Mouse (Mus musculus): Measurements from ENCODE around the gene Rplp2. TPM values are rescaled to one million over a fixed set of nuclear protein-coding genes. Genes with fewer than 3 reads are reported as not detected.

Rplp2 gene
- polyA plus RNA-seq, 1 experiment from 2014 or later = 1,319 TPM

DNA sequence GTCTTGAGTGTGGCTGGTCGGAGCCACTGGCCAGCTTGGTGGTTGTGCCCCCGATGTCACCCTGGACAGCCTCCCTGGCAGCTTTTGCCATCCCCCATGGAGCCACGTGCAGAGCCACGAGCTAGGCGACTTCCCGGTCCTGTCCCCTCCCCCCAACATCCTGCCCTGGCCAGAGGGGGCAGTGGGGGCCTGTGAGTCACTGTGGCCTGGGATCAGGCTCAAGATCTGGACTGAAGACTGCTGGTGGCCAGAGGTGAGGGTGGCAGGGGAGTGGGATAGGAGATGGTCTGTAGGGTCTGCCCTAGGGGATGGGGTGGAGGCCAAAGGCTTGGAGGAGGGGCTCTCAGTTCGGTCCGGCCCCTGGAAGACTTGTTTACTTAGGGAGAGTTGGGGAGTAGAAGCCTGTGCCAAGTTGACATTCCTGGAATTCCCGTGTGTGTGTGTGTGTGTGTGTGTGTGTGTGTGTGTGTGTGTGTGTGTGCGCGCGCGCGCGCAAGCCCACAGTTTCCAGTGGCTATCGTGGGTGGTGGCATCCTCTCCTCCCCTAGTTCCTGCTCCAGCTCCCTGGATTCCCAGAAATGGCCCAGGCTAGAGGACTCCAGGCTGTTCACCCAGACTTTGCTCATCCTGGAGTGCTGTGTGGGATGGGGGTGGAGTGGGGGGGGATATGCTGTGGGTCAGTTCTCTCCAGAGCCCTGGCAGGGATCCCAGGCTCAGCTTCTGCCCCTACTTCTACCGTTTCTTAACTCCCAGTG is 29.2 kb downstream of the Rplp2 start:
- peak overlapping the region; percentile 92 for H3K9ac ChIP-seq (ENCODE audit: low read length)
- H3K4me1 ChIP-seq (ENCODE audit: control insufficient read depth, insufficient read depth, low read length) = peaks cover 18% of the 10 kb centered on the region
- H3K27ac ChIP-seq (replicated peaks; ENCODE audit: low read depth, low read length) = no peak overlapping the region; the same call in 1 of the 2 replicates
- 0% methylated on average over 11 of the region's 17 CpGs for WGBS
- H3K36me3 ChIP-seq (ENCODE audit: control insufficient read depth, insufficient read depth, low read length) = peaks cover 10% of the 10 kb centered on the region
- ATAC-seq (ENCODE audit: insufficient number of reproducible peaks, low FRiP score, low TSS enrichment, low read depth) = peak; percentile 42
- peak overlapping the region; percentile 90 for H3K4me2 ChIP-seq (ENCODE audit: low read depth, severe bottlenecking)
- H3K9me3 ChIP-seq (ENCODE audit: control insufficient read depth, low read length) = no peaks in the 10 kb centered on the region
- peak overlapping the region; percentile 80 for H3K4me3 ChIP-seq (ENCODE audit: low read depth, low read length)
- DNase-seq (ENCODE audit: low spot score) = peak; percentile 75
- no peaks in the 10 kb centered on the region for H3K27me3 ChIP-seq (ENCODE audit: control insufficient read depth, insufficient read depth, low read length)

DNA sequence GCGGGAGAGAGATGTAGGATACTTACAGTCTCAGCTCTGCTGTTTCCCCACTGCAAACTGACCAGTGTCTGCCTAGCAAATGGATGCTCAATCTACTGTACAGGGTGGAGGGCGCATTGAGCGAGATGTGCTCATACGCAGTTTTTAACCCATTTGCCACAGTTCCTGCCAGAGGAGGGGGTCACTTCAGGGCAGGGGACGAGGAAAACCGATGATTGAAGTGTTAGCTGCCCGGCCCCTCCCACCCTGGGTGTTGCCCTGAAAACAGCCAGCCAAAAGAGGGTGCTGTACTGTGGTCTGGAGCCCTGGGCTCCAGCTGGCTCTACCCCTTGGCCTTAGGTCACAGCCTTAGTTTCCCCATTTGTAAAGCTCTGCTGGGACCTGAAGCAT is 29.8 kb downstream of the Rplp2 start:
- H3K27me3 ChIP-seq (ENCODE audit: control insufficient read depth, insufficient read depth, low read length) = no peaks in the 10 kb centered on the region
- 0 out of 2 replicates have a peak, but pooled peaks have one; percentile 4 for ATAC-seq (ENCODE audit: insufficient number of reproducible peaks, low FRiP score, low TSS enrichment, low read depth)
- no peak overlapping the region for H3K27ac ChIP-seq (replicated peaks; ENCODE audit: low read depth, low read length)
- DNase-seq (ENCODE audit: low spot score) = no peak
- peaks cover 8% of the 10 kb centered on the region for H3K36me3 ChIP-seq (ENCODE audit: control insufficient read depth, insufficient read depth, low read length)
- H3K9ac ChIP-seq (ENCODE audit: low read length) = no peak overlapping the region
- H3K4me3 ChIP-seq (ENCODE audit: low read depth, low read length) = peak overlapping the region; percentile 80; the same call in 1 of the 2 replicates
- H3K4me1 ChIP-seq (ENCODE audit: control insufficient read depth, insufficient read depth, low read length) = peaks cover 18% of the 10 kb centered on the region
- H3K4me2 ChIP-seq (ENCODE audit: low read depth, severe bottlenecking) = peak overlapping the region; percentile 90
- WGBS = 18% methylated on average over 7 of the region's 7 CpGs
- H3K9me3 ChIP-seq (ENCODE audit: control insufficient read depth, low read length) = no peaks in the 10 kb centered on the region

DNA sequence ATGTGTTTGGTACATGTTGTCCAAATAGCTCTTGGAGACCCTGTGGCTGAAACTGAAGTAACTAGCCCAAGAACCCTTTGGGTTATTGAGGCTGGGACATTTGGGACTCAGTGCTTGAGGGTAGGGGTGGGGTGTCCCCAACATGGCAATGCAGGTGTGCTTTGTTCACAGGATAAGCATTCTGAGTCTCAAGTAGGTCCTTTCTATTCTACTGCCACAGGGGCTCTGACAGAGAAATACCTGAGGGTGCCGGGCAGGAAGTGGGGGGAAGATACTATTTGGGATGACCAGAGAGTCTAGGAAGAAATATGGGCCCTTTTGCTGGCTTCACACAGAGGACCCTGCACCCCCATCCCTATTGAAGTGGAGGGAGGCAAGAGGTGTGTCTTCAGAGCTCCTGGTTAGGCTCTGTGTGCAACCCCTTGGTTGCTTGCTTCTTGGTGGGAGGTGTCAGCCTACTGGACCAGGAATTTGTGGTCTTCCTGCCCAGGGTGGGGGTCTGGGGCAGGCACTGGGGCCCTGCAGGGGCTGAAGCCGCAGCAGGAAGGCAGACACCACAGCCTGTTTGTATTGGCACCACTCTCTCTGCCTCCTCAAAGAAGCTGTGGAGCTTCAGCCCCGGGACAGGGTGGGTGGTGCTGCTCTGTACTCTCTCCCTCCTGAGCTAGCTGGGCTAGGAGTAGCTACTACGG is 30.6 kb downstream of the Rplp2 start:
- Histone ChIP-seq H3K4me2 (ENCODE audit: low read depth, severe bottlenecking) (no peak overlapping the region; the same call in 1 of the 2 replicates), H3K4me3 (ENCODE audit: low read depth, low read length) (no peak overlapping the region)

DNA sequence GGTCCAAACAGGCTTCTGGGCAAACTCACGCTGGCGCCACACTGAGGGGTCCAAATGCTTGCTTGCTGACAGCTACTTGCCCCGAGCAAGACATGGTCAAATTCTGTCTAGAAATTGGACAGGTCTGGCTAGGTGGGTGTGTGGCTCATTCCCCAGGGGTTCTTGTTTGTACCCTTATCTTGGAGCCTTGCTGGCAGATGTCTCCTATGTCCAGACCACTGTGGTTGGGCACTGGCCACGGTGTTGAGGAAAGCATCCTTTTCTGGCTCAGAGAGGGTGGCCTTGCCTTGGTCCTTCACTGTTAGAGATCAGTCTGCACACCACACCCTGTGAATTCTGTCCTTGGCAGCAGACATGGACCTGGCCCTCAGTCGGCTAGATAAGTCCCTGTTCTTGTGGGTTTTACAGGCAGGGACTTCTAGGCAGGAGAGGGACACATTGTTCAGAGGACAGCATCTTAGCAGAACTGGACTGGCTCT is 31.1 kb downstream of the Rplp2 start:
- peaks cover 22% of the 10 kb centered on the region for H3K4me1 ChIP-seq (ENCODE audit: control insufficient read depth, insufficient read depth, low read length)
- H3K9me3 ChIP-seq (ENCODE audit: control insufficient read depth, low read length) = no peaks in the 10 kb centered on the region
- H3K9ac ChIP-seq (ENCODE audit: low read length) = no peak overlapping the region; the same call in 1 of the 2 replicates
- H3K4me2 ChIP-seq (ENCODE audit: low read depth, severe bottlenecking) = no peak overlapping the region; the same call in 1 of the 2 replicates
- H3K4me3 ChIP-seq (ENCODE audit: low read depth, low read length) = no peak overlapping the region
- no peak overlapping the region for H3K27ac ChIP-seq (replicated peaks; ENCODE audit: low read depth, low read length)
- ATAC-seq (ENCODE audit: insufficient number of reproducible peaks, low FRiP score, low TSS enrichment, low read depth) (no peak), DNase-seq (ENCODE audit: low spot score) (no peak)
- whole genome bisulfite sequencing = 83% methylated on average over 5 of the region's 5 CpGs
- no peaks in the 10 kb centered on the region for H3K36me3 ChIP-seq (ENCODE audit: control insufficient read depth, insufficient read depth, low read length)
- peaks cover 9% of the 10 kb centered on the region for H3K27me3 ChIP-seq (ENCODE audit: control insufficient read depth, insufficient read depth, low read length)

More for the DNA sequence above, 30.6 kb downstream of the Rplp2 start:
- Histone ChIP-seq H3K9me3 (ENCODE audit: control insufficient read depth, low read length) (no peaks in the 10 kb centered on the region), H3K4me1 (ENCODE audit: control insufficient read depth, insufficient read depth, low read length) (peaks cover 22% of the 10 kb centered on the region), H3K9ac (ENCODE audit: low read length) (no peak overlapping the region; the same call in 1 of the 2 replicates), H3K27me3 (ENCODE audit: control insufficient read depth, insufficient read depth, low read length) (peaks cover 3% of the 10 kb centered on the region), H3K27ac (replicated peaks; ENCODE audit: low read depth, low read length) (no peak overlapping the region), H3K36me3 (ENCODE audit: control insufficient read depth, insufficient read depth, low read length) (peaks cover 2% of the 10 kb centered on the region)
- DNase-seq (ENCODE audit: low spot score) (no peak), ATAC-seq (ENCODE audit: insufficient number of reproducible peaks, low FRiP score, low TSS enrichment, low read depth) (no peak)
- 63% methylated on average over 4 of the region's 4 CpGs for WGBS

DNA sequence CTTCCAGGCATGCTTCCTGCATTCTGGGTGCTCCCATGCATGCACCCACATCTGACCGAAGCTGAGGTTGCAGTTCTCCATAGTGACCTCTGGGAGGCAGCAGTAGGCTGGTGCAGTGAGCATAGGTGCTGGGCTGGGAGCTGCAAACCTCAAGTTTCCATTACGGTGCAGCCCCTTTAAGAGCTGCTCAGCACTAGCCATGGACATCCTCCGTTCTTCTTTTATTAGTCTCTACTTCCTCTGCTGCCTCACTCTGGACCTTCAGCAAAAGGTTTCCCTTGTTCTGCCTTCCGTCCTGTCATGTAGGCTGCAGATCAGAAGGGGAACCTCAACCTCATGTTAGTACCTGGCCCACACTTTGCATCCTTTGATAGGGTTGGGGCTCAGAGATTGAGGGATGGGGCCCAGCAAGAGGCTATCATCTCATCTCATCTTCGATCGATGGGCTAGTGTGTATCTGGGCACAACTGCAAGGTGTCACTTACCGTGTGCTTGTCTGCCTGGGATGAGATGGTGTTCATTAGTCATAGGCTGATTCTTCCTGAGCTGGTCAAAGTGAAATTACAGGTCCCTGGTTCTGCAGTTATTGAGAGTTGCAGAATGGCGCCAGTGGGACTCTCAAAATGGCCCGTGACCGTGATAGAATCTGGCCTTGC is 33.8 kb downstream of the Rplp2 start:
- H3K4me1 ChIP-seq (ENCODE audit: control insufficient read depth, insufficient read depth, low read length) = peaks cover 11% of the 10 kb centered on the region
- ATAC-seq (ENCODE audit: insufficient number of reproducible peaks, low FRiP score, low TSS enrichment, low read depth) = no peak

DNA sequence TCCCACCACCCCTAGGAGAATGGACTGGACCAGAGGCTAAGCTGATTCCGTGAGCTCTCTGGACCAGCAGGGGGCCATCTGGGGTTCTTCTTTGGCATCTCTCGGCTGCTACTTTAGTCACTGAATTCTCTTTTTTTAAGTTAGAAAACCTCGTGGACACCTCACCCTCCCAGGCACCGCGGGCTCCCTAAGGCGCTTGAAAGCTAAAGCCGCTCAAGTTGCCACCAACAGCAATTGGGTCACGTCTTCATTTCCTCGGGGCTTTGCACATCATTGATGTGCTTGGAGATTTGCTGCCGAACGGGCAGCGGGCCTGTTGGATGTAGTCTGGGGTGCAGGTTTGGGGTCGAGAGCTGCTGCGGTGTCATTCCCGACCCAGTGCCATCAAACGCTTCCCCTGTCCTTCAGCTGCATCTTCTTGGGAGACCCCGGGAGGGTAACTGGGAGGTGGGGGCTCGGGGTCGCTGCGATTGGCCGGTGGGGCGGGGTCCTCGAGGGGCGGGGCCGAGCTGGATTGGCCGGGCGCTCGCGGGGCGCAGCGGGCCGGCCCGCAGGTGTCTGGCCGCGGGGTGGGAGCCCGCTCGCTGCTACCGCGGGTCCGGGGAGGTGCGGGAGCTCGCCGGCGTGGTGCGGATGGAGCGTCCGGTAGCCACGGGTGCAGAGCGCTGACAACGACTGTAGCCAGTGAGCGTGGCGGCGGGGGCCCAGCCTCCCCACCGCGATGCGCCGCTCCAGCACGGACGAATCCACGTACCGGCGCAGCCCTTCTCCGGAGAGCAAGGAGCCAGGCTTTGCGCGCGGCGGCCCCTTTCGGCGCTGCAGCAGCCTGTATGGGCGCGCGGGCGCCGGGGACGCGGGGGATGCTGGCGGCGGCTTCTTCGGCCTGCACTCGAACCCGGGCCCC is 34.6 kb downstream of the Rplp2 start:
- H3K4me3 ChIP-seq (ENCODE audit: low read depth, low read length) = peak overlapping the region; percentile 52
- peak overlapping the region; percentile 98 for H3K4me2 ChIP-seq (ENCODE audit: low read depth, severe bottlenecking)
- H3K4me1 ChIP-seq (ENCODE audit: control insufficient read depth, insufficient read depth, low read length) = peaks cover 7% of the 10 kb centered on the region; the same call in 1 of the 2 replicates
- DNase-seq (ENCODE audit: low spot score) (peak; percentile 67), ATAC-seq (ENCODE audit: insufficient number of reproducible peaks, low FRiP score, low TSS enrichment, low read depth) (peak; percentile 33; the same call in 1 of the 2 replicates)
- no peaks in the 10 kb centered on the region for H3K9me3 ChIP-seq (ENCODE audit: control insufficient read depth, low read length)
- no peaks in the 10 kb centered on the region for H3K36me3 ChIP-seq (ENCODE audit: control insufficient read depth, insufficient read depth, low read length)
- H3K27me3 ChIP-seq (ENCODE audit: control insufficient read depth, insufficient read depth, low read length) = peaks cover 10% of the 10 kb centered on the region
- H3K9ac ChIP-seq (ENCODE audit: low read length) = peak overlapping the region; percentile 41
- under 1% methylated on average over 79 of the region's 81 CpGs for WGBS
- no peak overlapping the region for H3K27ac ChIP-seq (replicated peaks; ENCODE audit: low read depth, low read length)

More for the DNA sequence above, 33.8 kb downstream of the Rplp2 start:
- Histone ChIP-seq H3K27ac (replicated peaks; ENCODE audit: low read depth, low read length) (no peak overlapping the region), H3K4me3 (ENCODE audit: low read depth, low read length) (no peak overlapping the region), H3K27me3 (ENCODE audit: control insufficient read depth, insufficient read depth, low read length) (peaks cover 10% of the 10 kb centered on the region), H3K9ac (ENCODE audit: low read length) (no peak overlapping the region), H3K36me3 (ENCODE audit: control insufficient read depth, insufficient read depth, low read length) (no peaks in the 10 kb centered on the region), H3K4me2 (ENCODE audit: low read depth, severe bottlenecking) (peak overlapping the region; percentile 7; the same call in 1 of the 2 replicates), H3K9me3 (ENCODE audit: control insufficient read depth, low read length) (no peaks in the 10 kb centered on the region)
- peak; percentile 71 for DNase-seq (ENCODE audit: low spot score)
- WGBS = 8% methylated on average over 10 of the region's 10 CpGs

DNA sequence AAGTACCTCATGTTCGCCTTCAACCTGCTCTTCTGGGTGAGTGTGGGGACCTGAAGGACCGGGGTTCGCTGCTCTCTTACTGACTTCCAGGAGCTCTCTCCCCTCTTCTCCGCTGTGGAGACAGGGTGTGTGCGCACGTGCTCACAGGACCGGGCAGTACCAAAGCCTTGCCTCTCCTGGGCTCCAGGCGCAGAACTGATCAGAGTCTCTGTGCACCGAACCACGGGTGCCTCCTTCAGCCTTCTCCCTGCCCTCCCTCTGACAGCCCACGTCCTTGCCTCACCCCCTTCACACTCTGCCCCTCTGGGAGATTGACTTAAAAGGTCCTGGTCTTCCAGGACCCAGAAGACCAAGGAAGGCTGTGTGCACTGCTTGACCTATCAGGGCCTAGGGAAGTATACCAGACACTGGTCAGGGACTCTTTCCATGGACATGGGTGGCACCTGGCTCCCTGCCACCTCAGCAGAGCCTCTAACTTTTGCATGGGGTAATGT is 35.4 kb downstream of the Rplp2 start:
- no peak overlapping the region for H3K9ac ChIP-seq (ENCODE audit: low read length)
- DNase-seq (ENCODE audit: low spot score) (peak; percentile 43), ATAC-seq (ENCODE audit: insufficient number of reproducible peaks, low FRiP score, low TSS enrichment, low read depth) (no peak)
- peaks cover 10% of the 10 kb centered on the region for H3K27me3 ChIP-seq (ENCODE audit: control insufficient read depth, insufficient read depth, low read length)
- H3K4me3 ChIP-seq (ENCODE audit: low read depth, low read length) = peak overlapping the region; percentile 52
- H3K4me1 ChIP-seq (ENCODE audit: control insufficient read depth, insufficient read depth, low read length) = 0 out of 2 replicates have a peak, but pooled peaks cover 3% of the 10 kb centered on the region
- 11% methylated on average over 11 of the region's 11 CpGs for WGBS
- no peak overlapping the region for H3K27ac ChIP-seq (replicated peaks; ENCODE audit: low read depth, low read length)
- no peaks in the 10 kb centered on the region for H3K36me3 ChIP-seq (ENCODE audit: control insufficient read depth, insufficient read depth, low read length)
- peak overlapping the region; percentile 98 for H3K4me2 ChIP-seq (ENCODE audit: low read depth, severe bottlenecking)
- no peaks in the 10 kb centered on the region for H3K9me3 ChIP-seq (ENCODE audit: control insufficient read depth, low read length)

Measured in limb, embryonic 11.5 days (tissue).